Mouse (Mus musculus) left cerebral cortex, postnatal 25 days (tissue): ENCODE measurements around the gene Nrxn3. TPM values are rescaled to one million over a fixed set of nuclear protein-coding genes. Genes with fewer than 3 reads are reported as not detected.

Experiments used
- DNase-seq, 2 experiments: peaks; one replicate each; pipeline ENCODE4 v3.0.0; 2022; ENCODE audit warnings: low spot score in 2 of 2, mixed read lengths in 1 of 2
- intact Hi-C: fragments of 180-260 bp; cut with DNase I; formaldehyde crosslinking; loops from one replicate; pipeline ENCODE4 v1.15.1; 2025
- total RNA-seq, 2 experiments: library from RNA; stranded (reverse); gene quantifications; 2 replicates each; pipeline ENCODE4 v1.2.3; 2021

Nrxn3 gene
- total RNA-seq, 2 experiments from 2014 or later = 209 to 271 TPM

GRCm38 (mm10) chr12:88992141-88992540 is 269.5 kb downstream of the Nrxn3 start:
- intact Hi-C loops = loop anchor here (2.0 to 10.0 kb wide), 2 partner anchors 115 to 313 kb away; no protein-coding TSS in a partner anchor
- peak; percentile 54 to 75 for DNase-seq

GRCm38 (mm10) chr12:88993788-88994187 is 271.1 kb downstream of the Nrxn3 start:
- intact Hi-C loops = loop anchor here (2.0 to 10.0 kb wide), 2 partner anchors 113 to 311 kb away; no protein-coding TSS in a partner anchor
- peak in 1 of 2 experiments; percentile 42 for DNase-seq

GRCm38 (mm10) chr12:89016436-89016835 is 293.8 kb downstream of the Nrxn3 start:
- peak in 1 of 2 experiments; percentile 30 for DNase-seq
- intact Hi-C loops = no loop called here

GRCm38 (mm10) chr12:89025180-89025579 is 302.5 kb downstream of the Nrxn3 start:
- intact Hi-C loops = no loop called here
- no peak for DNase-seq

- intact Hi-C loops = loop anchor here (5.0 kb wide), 1 partner anchor 56 kb away; no protein-coding TSS in a partner anchor
These were observed 313.4 kb downstream of the Nrxn3 start for GRCm38 (mm10) chr12:89035984-89036618.

GRCm38 (mm10) chr12:89040151-89040550 is 317.5 kb downstream of the Nrxn3 start:
- DNase-seq = peak in 1 of 2 experiments; percentile 31
- intact Hi-C loops = no loop called here

More at GRCm38 (mm10) chr12:89035984-89036618, 313.4 kb downstream of the Nrxn3 start:
- no peak for DNase-seq

- DNase-seq = no peak
- intact Hi-C loops = no loop called here
These were observed 318.9 kb downstream of the Nrxn3 start for GRCm38 (mm10) chr12:89041429-89042107.

GRCm38 (mm10) chr12:89049279-89049678 is 326.6 kb downstream of the Nrxn3 start:
- DNase-seq = no peak
- intact Hi-C loops = no loop called here

GRCm38 (mm10) chr12:89049686-89050085 is 327.0 kb downstream of the Nrxn3 start:
- DNase-seq = no peak
- intact Hi-C loops = no loop called here

GRCm38 (mm10) chr12:89072436-89072835 is 349.8 kb downstream of the Nrxn3 start:
- intact Hi-C loops = no loop called here
- no peak for DNase-seq

GRCm38 (mm10) chr12:89073167-89073743 is 350.6 kb downstream of the Nrxn3 start:
- intact Hi-C loops = no loop called here
- DNase-seq = no peak

- intact Hi-C loops = no loop called here
These were observed 352.0 kb downstream of the Nrxn3 start for GRCm38 (mm10) chr12:89074551-89075295.

GRCm38 (mm10) chr12:89093806-89094479 is 371.3 kb downstream of the Nrxn3 start:
- DNase-seq = peak; percentile 65 to 92
- intact Hi-C loops = loop anchor here (5.0 kb wide), 2 partner anchors 57 to 72 kb away; no protein-coding TSS in a partner anchor

More at GRCm38 (mm10) chr12:89074551-89075295, 352.0 kb downstream of the Nrxn3 start:
- DNase-seq = peak; percentile 34 to 80

- no peak for DNase-seq
These were observed 374.9 kb downstream of the Nrxn3 start for GRCm38 (mm10) chr12:89097561-89097960.

GRCm38 (mm10) chr12:89106029-89106733 is 383.5 kb downstream of the Nrxn3 start:
- DNase-seq = peak; percentile 83 to 90
- intact Hi-C loops = loop anchor here (2.0 to 5.0 kb wide), 3 partner anchors 113 to 699 kb away; no protein-coding TSS in a partner anchor

More at GRCm38 (mm10) chr12:89097561-89097960, 374.9 kb downstream of the Nrxn3 start:
- intact Hi-C loops = no loop called here

- intact Hi-C loops = loop anchor here (2.0 to 5.0 kb wide), 3 partner anchors 114 to 700 kb away; no protein-coding TSS in a partner anchor
These were observed 384.4 kb downstream of the Nrxn3 start for GRCm38 (mm10) chr12:89106881-89107584.

GRCm38 (mm10) chr12:89109779-89110335 is 387.2 kb downstream of the Nrxn3 start:
- intact Hi-C loops = loop anchor here (5.0 kb wide), 2 partner anchors 403 to 703 kb away; no protein-coding TSS in a partner anchor
- no peak for DNase-seq

More at GRCm38 (mm10) chr12:89106881-89107584, 384.4 kb downstream of the Nrxn3 start:
- no peak for DNase-seq
